10 mouse cellular contexts compared by ENCODE assay signal in the genomic region with DNA sequence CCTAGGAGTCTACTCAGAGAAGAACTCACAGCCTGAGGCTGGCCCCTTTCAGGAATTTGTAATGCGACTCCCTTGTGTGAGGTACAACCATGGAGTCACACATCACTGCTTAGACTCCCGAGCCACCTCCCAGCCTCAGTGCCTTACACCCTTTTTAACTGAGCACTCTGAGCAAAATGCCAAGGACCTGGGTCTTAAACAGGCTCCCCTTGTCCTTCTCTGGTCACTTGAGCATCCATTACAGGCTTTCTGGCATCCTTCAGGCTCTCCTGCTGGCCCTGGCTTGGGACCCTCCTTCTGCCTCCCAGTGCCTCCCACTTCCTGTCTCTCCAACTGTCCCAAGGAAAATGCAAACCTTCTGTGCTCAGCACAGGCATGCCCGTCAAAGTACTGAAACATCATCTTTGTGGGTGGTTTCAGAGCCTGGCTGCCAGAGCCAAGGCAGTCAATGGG.
DNase-seq lines count a peak whose midpoint lies in the region; ATAC-seq lines count a peak whose summit lies in the region.
"Had no signal": no experiment of that assay in that cellular context is flagged by ENCODE, and none has a peak within 500 bp of the region (broad histone marks: within the 10 kb centered on the region; RNA-seq: fewer than 3 reads in every experiment).

No protein-coding gene starts in this region.

- no peaks in the 10 kb centered on the region for H3K36me3 ChIP-seq in hindbrain, embryonic 10.5 days
- H3K36me3 ChIP-seq in hindbrain, embryonic 14.5 days (replicated peaks; ENCODE audit: control insufficient read depth, insufficient read depth), result no peaks in the 10 kb centered on the region
- no peaks in the 10 kb centered on the region for H3K36me3 ChIP-seq in lung, embryonic 16.5 days (ENCODE audit: control insufficient read depth, insufficient read depth, low read length)
- no peaks in the 10 kb centered on the region for H3K36me3 ChIP-seq in embryonic facial prominence, embryonic 10.5 days (replicated peaks)
- no peaks in the 10 kb centered on the region for H3K36me3 ChIP-seq in neural tube, embryonic 13.5 days

- H3K27ac ChIP-seq in hindbrain, embryonic 10.5 days, result peak overlapping the region; percentile 69
- H3K27ac ChIP-seq in hindbrain, embryonic 14.5 days, result no peak overlapping the region
- peak overlapping the region; percentile 45 for H3K27ac ChIP-seq in lung, embryonic 16.5 days (ENCODE audit: low read length)
- H3K27ac ChIP-seq in embryonic facial prominence, embryonic 10.5 days (replicated peaks), result peak overlapping the region; percentile 81
- 0 out of 2 replicates have a peak overlapping the region, but pooled peaks have one; percentile 18 for H3K27ac ChIP-seq in neural tube, embryonic 13.5 days (replicated peaks)
- H3K27ac ChIP-seq: macrophage had no signal

- H3K9ac ChIP-seq in hindbrain, embryonic 14.5 days, result no peak overlapping the region
- H3K9ac ChIP-seq in lung, embryonic 16.5 days (ENCODE audit: low read length), result no peak overlapping the region
- no peak overlapping the region for H3K9ac ChIP-seq in neural tube, embryonic 13.5 days

- H3K4me1 ChIP-seq in hindbrain, embryonic 10.5 days (replicated peaks), result peaks cover 12% of the 10 kb centered on the region
- H3K4me1 ChIP-seq in hindbrain, embryonic 14.5 days (replicated peaks; ENCODE audit: control insufficient read depth, insufficient read depth, low read length), result no peaks in the 10 kb centered on the region
- peaks cover 19% of the 10 kb centered on the region for H3K4me1 ChIP-seq in lung, embryonic 16.5 days (replicated peaks; ENCODE audit: control insufficient read depth, insufficient read depth, low read length)
- peaks cover 16% of the 10 kb centered on the region for H3K4me1 ChIP-seq in embryonic facial prominence, embryonic 10.5 days
- H3K4me1 ChIP-seq in neural tube, embryonic 13.5 days (replicated peaks), result no peaks in the 10 kb centered on the region

- ATAC-seq in hindbrain, embryonic 14.5 days (ENCODE audit: low FRiP score), result no peak
- peak; percentile 45; the same call in 1 of the 2 replicates for ATAC-seq in lung, embryonic 16.5 days (ENCODE audit: low read depth)
- no peak for ATAC-seq in neural tube, embryonic 13.5 days (ENCODE audit: low read depth)
- ATAC-seq in megakaryocyte progenitor cell, adult 5-6 weeks (replicated peaks; ENCODE audit: poor library complexity), result no peak

- no peak overlapping the region for H3K4me2 ChIP-seq in hindbrain, embryonic 14.5 days (replicated peaks)
- no peak overlapping the region for H3K4me2 ChIP-seq in lung, embryonic 16.5 days (ENCODE audit: low read depth, low read length)
- no peak overlapping the region for H3K4me2 ChIP-seq in neural tube, embryonic 13.5 days

- peak; percentile 43 for DNase-seq in hindbrain, embryonic 10.5 days (ENCODE audit: low spot score)
- no peak for DNase-seq in hindbrain, embryonic 14.5 days (ENCODE audit: low spot score)
- no peak for DNase-seq in lung, postnatal 14 days
- peak; percentile 61 for DNase-seq in embryonic facial prominence, embryonic 10.5 days (ENCODE audit: low spot score)
- no peak for DNase-seq in gastrocnemius, postnatal 10 days
- DNase-seq: adrenal gland, postnatal 25 days had no signal

- 21% methylated on average over 3 of the region's 3 CpGs for WGBS in hindbrain, embryonic 10.5 days
- WGBS in hindbrain, embryonic 14.5 days, result 14% methylated on average over 3 of the region's 3 CpGs
- WGBS in lung, embryonic 16.5 days, result 27% methylated on average over 3 of the region's 3 CpGs
- WGBS in embryonic facial prominence, embryonic 10.5 days, result 18% methylated on average over 3 of the region's 3 CpGs
- WGBS in neural tube, embryonic 13.5 days, result 43% methylated on average over 3 of the region's 3 CpGs

- no peaks in the 10 kb centered on the region for H3K27me3 ChIP-seq in hindbrain, embryonic 10.5 days (ENCODE audit: insufficient read depth, poor library complexity, severe bottlenecking)
- no peaks in the 10 kb centered on the region for H3K27me3 ChIP-seq in hindbrain, embryonic 14.5 days (ENCODE audit: control insufficient read depth, insufficient read depth, low read length)
- H3K27me3 ChIP-seq in lung, embryonic 16.5 days (ENCODE audit: control insufficient read depth, insufficient read depth, low read depth, low read length), result no peaks in the 10 kb centered on the region
- no peaks in the 10 kb centered on the region for H3K27me3 ChIP-seq in embryonic facial prominence, embryonic 10.5 days (replicated peaks; ENCODE audit: low read depth, poor library complexity, severe bottlenecking)
- H3K27me3 ChIP-seq in neural tube, embryonic 13.5 days, result peaks cover 11% of the 10 kb centered on the region

- H3K9me3 ChIP-seq in hindbrain, embryonic 10.5 days, result peaks cover 3% of the 10 kb centered on the region; the same call in 1 of the 2 replicates
- H3K9me3 ChIP-seq in hindbrain, embryonic 14.5 days (ENCODE audit: control insufficient read depth, low read length), result no peaks in the 10 kb centered on the region
- peaks cover 3% of the 10 kb centered on the region; the same call in 1 of the 2 replicates for H3K9me3 ChIP-seq in lung, embryonic 16.5 days (ENCODE audit: control insufficient read depth, low read length)
- no peaks in the 10 kb centered on the region for H3K9me3 ChIP-seq in embryonic facial prominence, embryonic 10.5 days
- H3K9me3 ChIP-seq in neural tube, embryonic 13.5 days, result no peaks in the 10 kb centered on the region

- H3K4me3 ChIP-seq in hindbrain, embryonic 10.5 days, result no peak overlapping the region
- H3K4me3 ChIP-seq in hindbrain, embryonic 14.5 days (replicated peaks; ENCODE audit: low read length), result no peak overlapping the region
- no peak overlapping the region for H3K4me3 ChIP-seq in lung, embryonic 16.5 days (ENCODE audit: low read length)
- H3K4me3 ChIP-seq in embryonic facial prominence, embryonic 10.5 days, result no peak overlapping the region
- no peak overlapping the region for H3K4me3 ChIP-seq in neural tube, embryonic 13.5 days

Comparison
In these comparisons a context has a peak if more than half of its experiments do, and no peak if none do; other contexts are left out.
1. DNase-seq: peak in hindbrain, embryonic 10.5 days (single experiment) and embryonic facial prominence, embryonic 10.5 days (single experiment); none in hindbrain, embryonic 14.5 days (single experiment), lung, postnatal 14 days (single experiment) and gastrocnemius, postnatal 10 days (single experiment).